Mouse (Mus musculus): ENCODE results near the gene Gm45213.

The Gm45213 gene

DNA sequence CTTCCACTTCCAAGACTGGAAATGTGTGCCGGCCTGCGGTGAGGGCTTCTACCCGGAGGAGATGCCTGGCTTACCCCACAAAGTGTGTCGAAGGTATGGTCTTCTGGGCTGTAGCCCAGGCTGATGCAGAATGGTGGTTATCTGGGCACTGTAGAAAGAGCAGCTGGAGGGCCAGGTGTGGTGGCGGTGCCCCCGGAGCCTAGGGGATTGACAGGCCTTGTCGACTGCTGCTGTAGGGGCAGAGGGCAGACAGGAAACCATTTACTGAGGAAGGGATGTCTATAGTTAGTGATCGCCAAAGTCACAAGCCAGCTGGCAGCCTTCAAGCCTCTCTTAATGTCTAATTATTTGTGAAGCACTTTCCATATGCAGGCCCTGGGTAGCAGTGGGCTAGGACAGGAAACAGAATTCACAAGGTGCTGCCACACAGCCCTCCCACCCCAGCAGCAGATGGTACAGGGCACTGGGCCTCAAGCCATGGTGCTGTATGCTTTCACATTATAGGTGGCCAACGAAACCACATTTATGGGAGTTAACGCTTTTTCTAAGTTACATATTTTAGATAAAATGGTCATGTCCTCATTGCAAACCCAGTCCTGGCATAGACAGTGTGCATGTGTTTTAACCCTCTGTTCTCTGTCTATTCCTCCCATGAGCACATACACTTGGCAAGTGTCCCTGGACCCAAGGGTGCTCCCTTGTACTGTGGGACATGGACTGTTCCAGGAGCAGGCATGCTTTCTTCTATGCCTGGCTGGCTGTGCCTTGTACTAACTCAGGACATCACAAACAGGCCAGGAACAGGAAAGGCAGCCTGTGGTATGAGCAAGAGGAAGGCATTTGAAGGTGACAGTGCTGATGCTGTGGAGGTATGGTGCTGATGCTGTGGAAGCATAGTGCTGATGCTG is at the start of gene Gm45213:
Gm45213 (plus strand) TSS at position 51 of the 908 bp plus-strand sequence.
- peak; percentile 71 to 77 for DNase-seq

DNA sequence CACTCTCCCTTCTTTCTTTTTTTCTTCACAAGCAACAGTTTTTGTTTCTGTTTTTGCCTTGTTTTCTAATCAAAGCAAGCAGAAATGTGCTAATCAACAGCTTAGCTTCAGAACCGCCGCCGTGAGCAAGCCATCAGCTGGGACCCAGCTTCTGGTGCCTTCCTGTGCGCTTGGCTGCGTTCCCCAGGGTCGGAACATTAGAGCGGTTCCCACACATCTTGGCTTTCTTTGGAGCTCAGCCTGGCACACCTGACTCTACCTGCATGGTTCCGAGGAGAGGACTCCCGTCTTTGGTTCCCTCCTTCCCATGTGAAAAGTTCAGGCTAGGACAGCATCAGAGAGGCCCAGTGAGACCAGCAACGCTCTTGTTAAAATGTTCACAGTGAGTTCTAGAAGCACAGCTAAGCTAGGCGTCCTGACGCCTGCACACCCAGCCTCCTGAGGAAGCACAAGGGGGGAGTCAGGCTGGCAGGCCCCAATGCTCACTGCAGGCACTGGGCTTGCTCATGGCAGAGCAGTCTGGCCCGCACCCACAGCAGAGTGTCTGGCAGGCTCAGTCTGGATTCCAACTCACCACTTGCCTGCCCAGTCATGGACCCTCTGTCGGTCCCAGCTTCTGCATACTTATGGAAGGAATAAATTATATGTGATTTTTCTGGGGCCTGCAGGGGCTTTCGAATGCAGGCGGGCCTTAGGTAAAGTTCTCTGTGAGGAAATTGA is 42.2 kb upstream of the Gm45213 start:
- peak; percentile 66 to 79 for DNase-seq

DNA sequence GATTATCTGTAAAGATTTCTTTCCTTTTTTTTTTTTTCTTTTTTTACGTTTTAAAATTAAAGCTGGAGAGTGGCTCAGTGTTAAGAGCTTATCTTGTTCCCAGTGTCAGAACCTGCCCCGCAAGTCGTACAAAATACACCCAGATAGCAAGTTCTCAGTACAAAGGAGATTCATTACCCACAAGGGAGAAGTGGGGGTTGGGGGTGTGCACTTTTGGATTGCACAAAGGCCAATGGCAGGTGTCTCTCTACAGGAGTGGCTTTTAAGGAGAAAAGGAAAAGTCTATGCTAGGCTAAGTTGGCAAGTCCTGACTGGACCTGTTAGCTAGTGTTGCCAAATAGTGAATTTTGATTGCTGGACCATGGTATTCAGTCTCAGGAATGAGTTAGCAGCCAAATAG is 41.6 kb upstream of the Gm45213 start:
- DNase-seq: peak in 1 of 2 experiments; percentile 25

DNA sequence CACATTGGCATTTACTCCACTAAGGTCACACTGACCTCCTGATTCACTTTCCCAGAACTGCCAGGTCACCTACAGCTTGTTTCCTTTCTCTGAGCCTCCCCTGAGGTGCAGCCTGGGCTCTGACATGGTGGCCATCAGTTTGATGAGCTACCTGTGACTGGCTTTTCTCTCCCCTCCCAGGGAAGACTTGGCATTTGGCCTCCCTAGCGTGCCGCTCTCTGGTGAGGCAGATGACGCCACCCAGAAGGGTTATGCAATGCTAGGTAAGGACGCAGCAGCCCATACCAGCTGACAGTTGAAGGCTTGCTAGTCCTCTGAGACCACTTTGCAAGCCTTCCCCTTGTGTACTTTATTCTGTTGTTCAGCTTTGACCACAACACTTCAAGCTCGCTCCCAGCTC is 40.0 kb upstream of the Gm45213 start:
- no peak for DNase-seq

GRCm38 (mm10) chr7:66003865-66004638 is 39.4 kb upstream of the Gm45213 start:
- no peak for DNase-seq

DNA sequence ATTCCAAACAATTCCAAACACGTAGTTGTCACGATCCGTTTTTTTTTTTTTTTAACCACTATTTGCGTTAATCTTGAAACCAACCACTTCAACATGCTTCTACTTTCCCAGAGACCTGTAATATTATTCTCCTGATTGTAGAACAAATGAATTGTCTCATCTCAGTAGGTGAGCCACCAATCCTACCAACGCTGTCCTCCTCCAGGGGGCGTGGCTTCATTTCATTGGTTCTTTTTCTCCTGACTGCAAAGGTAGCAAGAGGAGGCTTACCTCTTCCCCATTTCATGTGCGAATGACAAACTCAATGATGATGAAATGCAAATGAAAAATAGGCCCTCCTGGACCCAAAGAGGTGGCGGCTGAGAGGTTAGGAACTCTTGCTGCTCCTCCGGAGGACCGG is 38.3 kb upstream of the Gm45213 start:
- DNase-seq: no peak

DNA sequence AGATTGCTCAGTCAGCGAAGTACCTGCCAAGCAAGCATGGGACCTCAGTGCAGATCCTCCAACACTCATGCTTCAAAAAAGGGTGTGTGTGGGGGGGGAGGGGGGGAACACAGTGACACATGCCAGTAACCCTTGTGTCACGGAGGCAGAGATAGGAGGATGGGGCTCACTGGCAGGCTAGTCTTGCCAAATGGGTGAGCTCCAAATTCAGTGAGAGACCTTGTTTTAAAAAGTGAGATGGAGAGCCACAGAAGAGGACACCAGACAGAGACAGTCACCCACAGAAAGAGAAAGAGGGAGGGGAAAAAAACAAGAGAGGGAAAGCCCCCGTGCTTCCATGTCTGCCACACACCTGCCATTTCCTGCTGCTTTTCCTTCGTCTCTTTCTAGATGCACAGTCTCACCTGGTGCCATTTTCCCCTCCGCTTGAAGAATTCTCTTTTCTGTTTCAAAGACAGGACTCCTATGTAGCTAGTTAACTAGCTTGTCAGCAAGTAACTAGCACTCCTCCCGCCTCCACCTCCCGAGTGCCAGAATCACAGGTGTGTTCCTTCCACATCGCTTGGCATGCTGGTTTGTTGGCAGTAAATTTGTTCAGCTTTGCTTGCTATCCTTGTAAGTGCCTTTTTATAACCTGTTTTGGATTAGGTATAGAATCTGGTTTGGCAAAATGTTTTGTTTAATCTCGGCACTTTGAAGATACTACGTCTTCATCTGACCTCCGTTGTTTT is 35.1 kb upstream of the Gm45213 start:
- peak; percentile 87 for DNase-seq

GRCm38 (mm10) chr7:66008892-66009273 is 34.5 kb upstream of the Gm45213 start:
- DNase-seq: peak in 1 of 2 experiments; percentile 54

GRCm38 (mm10) chr7:66010518-66010917 is 32.9 kb upstream of the Gm45213 start:
- no peak for DNase-seq

DNA sequence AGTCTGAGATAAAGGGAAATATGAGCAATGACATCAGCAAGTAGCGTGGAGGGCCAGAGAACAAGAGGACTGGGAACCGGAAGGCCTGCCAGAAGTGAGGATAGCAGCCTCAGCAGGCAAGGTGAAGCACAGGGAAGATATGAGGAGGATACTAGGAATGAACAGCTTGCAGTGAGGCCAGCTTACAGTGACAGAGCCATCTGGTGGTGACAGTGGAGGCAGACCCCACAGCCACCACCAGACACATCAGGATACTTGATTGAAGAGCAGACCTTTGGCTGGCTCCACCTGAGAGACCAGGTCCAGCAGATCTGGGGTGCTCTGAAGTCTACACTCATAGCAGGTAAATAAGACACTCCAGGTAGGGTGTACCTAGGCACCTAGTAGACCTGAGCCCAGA is 15.7 kb upstream of the Gm45213 start:
- peak; percentile 71 to 73 for DNase-seq

DNA sequence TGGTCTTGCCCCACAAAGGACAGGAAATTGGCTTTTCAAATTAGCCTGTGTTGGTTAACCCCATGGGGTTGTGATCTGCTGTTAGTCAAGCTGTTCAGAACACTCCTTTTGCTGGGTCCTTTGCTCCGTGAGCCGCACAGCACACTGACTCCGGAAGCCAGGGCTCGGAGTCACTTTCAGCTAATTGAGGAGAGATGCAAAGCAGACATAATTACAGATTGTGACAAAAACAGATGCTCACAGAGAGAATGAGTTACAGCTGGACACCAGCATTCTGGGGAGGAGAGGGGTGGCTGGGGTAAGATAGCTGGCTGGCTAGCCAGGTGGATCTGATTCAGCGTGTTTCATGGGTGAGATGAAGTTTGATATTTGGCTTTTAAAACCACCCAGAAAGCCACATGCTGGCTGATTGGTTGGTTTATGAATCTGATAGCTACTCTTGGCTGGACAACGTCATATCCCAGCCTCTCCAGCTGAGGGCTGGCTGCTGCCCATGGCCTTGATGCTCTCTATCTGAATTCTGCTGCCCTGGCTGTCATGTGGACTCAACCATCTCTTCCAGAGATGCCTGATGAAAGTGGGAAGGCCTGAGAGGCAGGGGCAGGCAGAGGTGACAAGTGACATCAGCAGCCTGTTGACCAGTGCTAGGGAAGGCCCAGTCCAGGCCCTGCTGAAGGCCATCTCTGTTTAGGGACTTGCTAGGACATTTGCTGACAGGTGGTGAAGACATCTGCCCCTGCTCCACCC is 14.5 kb upstream of the Gm45213 start:
- DNase-seq: peak; percentile 42 to 43

DNA sequence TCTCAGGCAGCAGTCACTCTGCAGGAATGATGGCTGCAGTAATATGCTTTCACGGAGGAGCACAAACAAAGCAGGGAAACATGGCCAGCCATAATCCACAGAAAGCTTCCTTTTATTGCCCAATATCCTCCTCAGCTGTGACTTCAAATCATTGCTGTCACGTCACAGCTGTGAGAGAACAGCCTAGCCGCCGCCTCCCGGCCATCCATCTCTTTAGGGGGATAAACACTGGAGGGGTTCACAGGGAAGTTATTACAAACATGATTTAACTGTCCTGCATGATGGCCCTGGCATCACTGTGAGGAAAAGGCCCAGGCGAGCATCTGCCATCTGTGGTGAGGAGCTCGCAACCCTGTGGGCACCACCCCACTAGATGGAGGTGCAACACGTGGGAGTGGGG is 6.6 kb upstream of the Gm45213 start:
- DNase-seq: no peak

DNA sequence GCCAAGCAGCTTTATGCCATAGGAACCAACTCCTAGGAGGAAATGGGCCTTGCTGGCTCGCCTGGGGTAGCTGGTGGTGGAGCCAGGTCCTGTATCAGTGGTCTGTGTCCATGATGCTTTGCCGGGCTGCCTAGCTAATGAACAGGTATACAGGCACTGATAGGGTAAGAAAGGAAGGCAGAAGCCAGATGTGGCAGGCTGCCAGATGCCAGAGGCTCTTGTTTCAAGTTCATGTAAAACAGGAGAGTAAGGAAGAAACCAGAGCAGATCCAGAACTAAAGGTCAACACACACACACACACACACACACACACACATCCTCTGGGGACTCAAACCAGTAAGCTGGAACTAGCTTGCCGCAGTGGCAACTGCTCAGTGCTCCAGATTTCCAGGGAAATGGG is 5.1 kb upstream of the Gm45213 start:
- DNase-seq: peak in 1 of 2 experiments; percentile 38

DNA sequence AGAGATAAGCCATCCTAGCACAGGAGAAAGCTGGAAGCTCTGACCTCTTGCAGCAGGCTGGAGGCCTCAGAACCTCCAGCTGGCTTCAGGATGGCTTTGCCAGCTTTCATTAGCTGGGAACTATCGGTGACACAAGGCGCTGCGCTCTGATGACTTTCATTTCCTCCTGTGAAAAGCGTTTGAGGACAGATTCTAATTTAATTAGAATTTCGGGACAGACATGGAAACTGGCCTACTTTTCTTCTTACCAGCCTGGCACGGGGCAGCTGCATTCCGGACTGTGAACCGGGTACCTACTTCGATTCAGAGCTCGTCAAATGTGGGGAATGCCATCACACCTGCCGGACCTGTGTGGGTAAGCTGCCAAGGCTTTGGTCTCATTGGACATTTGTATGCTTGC is 4.7 kb upstream of the Gm45213 start:
- peak; percentile 62 to 69 for DNase-seq

DNA sequence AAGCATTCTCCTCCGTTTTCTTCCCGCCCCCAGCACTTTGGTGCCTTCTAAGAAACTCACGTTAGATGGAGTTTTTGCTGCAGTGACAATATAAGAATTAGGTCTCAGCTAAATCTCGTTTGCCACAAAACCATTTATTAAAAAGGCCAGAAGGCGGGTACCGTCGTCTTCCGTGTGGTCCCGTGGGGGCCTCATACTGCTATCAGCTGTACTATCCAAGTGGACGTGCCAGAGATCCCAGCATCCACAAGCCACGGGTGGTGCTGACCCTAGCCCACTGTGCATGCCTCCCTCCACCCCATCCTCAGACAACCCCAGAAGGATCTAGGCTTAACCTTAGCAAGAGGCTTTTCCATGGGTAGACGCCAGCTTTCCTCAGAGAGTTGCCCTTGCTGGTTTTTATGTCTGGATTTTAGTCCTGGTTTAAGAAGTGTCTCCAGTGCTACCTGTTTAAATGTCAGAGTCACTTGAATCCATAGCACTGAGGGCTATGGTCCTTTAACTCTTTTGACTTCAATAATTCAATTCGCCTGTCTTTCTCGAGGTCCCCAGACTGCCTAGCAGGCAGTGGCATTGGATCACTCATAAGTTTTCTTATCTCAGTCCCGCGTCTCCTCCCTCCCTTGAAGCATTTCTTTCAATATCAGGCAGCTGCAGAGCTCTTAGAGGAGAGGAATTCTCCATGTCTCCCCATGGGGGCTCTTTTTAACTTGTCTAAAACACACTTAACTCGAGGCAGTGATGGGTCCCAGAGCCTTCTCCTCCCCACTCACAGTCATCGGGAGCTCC is 3.2 kb upstream of the Gm45213 start:
- no peak for DNase-seq

GRCm38 (mm10) chr7:66044617-66045016 is 1.2 kb downstream of the Gm45213 start:
- DNase-seq: peak in 1 of 2 experiments; percentile 13

DNA sequence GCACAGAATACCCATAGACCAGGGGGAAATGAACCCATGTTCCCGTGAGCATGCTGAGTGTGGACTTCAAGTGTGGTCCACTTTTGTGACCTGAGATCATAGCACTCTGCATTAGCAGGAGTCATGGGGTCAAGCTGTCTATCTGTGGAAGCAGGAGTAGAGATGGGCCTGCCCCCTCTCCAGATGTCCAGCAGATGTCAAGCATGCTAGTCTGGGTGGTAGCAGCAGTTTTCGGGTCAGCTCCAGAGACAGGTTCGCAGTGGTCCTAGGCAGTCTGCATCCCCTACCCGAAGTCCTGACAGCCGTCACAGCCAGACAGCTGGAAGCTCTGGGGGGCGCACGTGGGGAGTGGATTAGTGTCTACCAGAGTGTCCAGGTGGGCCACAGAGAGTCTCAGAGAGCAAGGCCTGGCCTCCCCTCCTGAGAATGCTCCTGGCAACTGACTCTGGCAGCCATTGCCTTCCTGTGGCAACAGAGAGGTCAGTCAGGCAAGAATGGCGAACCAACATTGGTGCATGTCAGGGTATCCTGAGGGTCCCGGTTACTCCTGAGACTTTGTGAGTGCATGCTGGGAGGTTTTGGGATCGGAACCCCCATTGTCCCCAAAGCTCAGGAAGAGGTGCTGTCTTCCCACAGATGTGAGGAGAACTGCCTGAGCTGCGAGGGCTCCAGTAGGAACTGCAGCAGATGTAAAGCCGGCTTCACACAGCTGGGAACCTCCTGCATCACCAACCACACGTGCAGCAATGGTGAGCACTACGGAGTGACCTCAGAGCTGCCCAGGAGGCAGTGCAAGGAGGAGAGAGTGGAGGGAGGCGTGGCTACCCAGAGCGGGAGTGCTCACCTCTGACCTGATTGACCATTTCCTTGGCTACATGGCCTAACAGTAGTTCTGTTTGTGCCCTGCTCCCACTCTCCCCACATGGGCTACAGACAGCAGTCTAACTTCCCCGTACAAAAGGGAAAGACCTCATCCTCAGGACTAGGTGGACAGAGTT is 3.8 kb downstream of the Gm45213 start:
- peak in 1 of 2 experiments; percentile 13 for DNase-seq

- DNase-seq: peak in 1 of 2 experiments; percentile 5
Observed at GRCm38 (mm10) chr7:66047975-66048374, 4.6 kb downstream of the Gm45213 start.

GRCm38 (mm10) chr7:66048446-66049230 is 5.2 kb downstream of the Gm45213 start:
- DNase-seq: peak in 1 of 2 experiments; percentile 4

All from cerebellum, postnatal 10 days (tissue).